ENCODE assay signal across 23 mouse cellular contexts in genomic region chr15:5155093-5155492, GRCm38 (mm10). TPM values are rescaled to one million over a fixed set of nuclear protein-coding genes. Genes with fewer than 3 reads are reported as not detected.
DNase-seq lines count a peak whose midpoint lies in the region; ATAC-seq and TF ChIP-seq lines count a peak whose summit lies in the region.
"Had no signal": no experiment of that assay in that cellular context is flagged by ENCODE, and none has a peak within 500 bp of the region (broad histone marks: within the 10 kb centered on the region; RNA-seq: fewer than 3 reads in every experiment).

No protein-coding gene starts in this region.

- no peak for TF ChIP-seq POLR2A in cerebellum, adult 2 months (IDR thresholded peaks at IDR 0.05; ENCODE audit: borderline replicate concordance, insufficient read depth, low read length)

- H3K36me3 ChIP-seq in kidney, embryonic 16.5 days (ENCODE audit: insufficient read depth, low read length), result 0 out of 2 replicates have a peak, but pooled peaks cover 4% of the 10 kb centered on the region
- H3K36me3 ChIP-seq in midbrain, embryonic 11.5 days (ENCODE audit: control insufficient read depth, insufficient read depth, low read length), result no peaks in the 10 kb centered on the region
- no peaks in the 10 kb centered on the region for H3K36me3 ChIP-seq in midbrain, embryonic 10.5 days
- peaks cover 8% of the 10 kb centered on the region; the same call in 1 of the 2 replicates for H3K36me3 ChIP-seq in liver, embryonic 13.5 days
- H3K36me3 ChIP-seq: embryonic facial prominence, embryonic 10.5 days; hindbrain, embryonic 15.5 days; midbrain, embryonic 15.5 days; neural tube, embryonic 12.5 days had no signal

- no peak overlapping the region for H3K4me2 ChIP-seq in kidney, embryonic 16.5 days (replicated peaks; ENCODE audit: low read depth, low read length)
- no peak overlapping the region for H3K4me2 ChIP-seq in midbrain, embryonic 11.5 days
- H3K4me2 ChIP-seq in liver, embryonic 13.5 days, result peak overlapping the region; percentile 23; the same call in 1 of the 2 replicates
- H3K4me2 ChIP-seq: hindbrain, embryonic 15.5 days; limb, embryonic 13.5 days; midbrain, embryonic 15.5 days; neural tube, embryonic 12.5 days had no signal

- no peaks in the 10 kb centered on the region for H3K9me3 ChIP-seq in kidney, embryonic 16.5 days (ENCODE audit: low read length)
- no peaks in the 10 kb centered on the region for H3K9me3 ChIP-seq in midbrain, embryonic 11.5 days (ENCODE audit: control insufficient read depth, low read length)
- no peaks in the 10 kb centered on the region for H3K9me3 ChIP-seq in midbrain, embryonic 10.5 days (replicated peaks)
- H3K9me3 ChIP-seq in liver, embryonic 13.5 days (replicated peaks), result no peaks in the 10 kb centered on the region
- H3K9me3 ChIP-seq: embryonic facial prominence, embryonic 10.5 days; hindbrain, embryonic 15.5 days; limb, embryonic 13.5 days; megakaryocyte, embryonic 14.5 days; midbrain, embryonic 15.5 days; neural tube, embryonic 12.5 days had no signal

- no peak for DNase-seq in kidney, adult 11 months
- DNase-seq in midbrain, embryonic 11.5 days (ENCODE audit: low spot score, missing footprints), result peak; percentile 65
- no peak for DNase-seq in midbrain, embryonic 10.5 days (ENCODE audit: low spot score)
- DNase-seq in liver, embryonic 13.5 days, result no peak
- DNase-seq in cerebellum, adult 9-10 months, result no peak
- DNase-seq in cerebellum, adult 2 months, result no peak
- DNase-seq: adrenal gland, adult 2 months; B cell, adult 2 months; cerebellum, adult 8-10 months; gastrocnemius, postnatal 36 days; heart, postnatal 4 days; kidney, postnatal 25 days; lung, postnatal 10 days; right cerebral cortex, postnatal 14 days had no signal

- peaks cover 21% of the 10 kb centered on the region for H3K4me1 ChIP-seq in kidney, embryonic 16.5 days (ENCODE audit: insufficient read depth, low read length)
- H3K4me1 ChIP-seq in midbrain, embryonic 11.5 days (ENCODE audit: control insufficient read depth, insufficient read depth, low read length), result no peaks in the 10 kb centered on the region
- H3K4me1 ChIP-seq in midbrain, embryonic 10.5 days, result no peaks in the 10 kb centered on the region
- H3K4me1 ChIP-seq in liver, embryonic 13.5 days (replicated peaks), result peaks cover 78% of the 10 kb centered on the region
- H3K4me1 ChIP-seq in cerebellum, adult 2 months (ENCODE audit: control insufficient read depth, insufficient read depth, low read length), result no peaks in the 10 kb centered on the region; the same call in 1 of the 2 replicates

- no peak for TF ChIP-seq CTCF in cerebellum, adult 2 months (IDR thresholded peaks at IDR 0.05; ENCODE audit: borderline replicate concordance, insufficient read depth, low read depth, low read length)

- 62% methylated on average over 5 of the region's 5 CpGs for WGBS in kidney, embryonic 16.5 days
- WGBS in midbrain, embryonic 11.5 days, result 84% methylated on average over 5 of the region's 5 CpGs
- 83% methylated on average over 5 of the region's 5 CpGs for WGBS in midbrain, embryonic 10.5 days
- 69% methylated on average over 5 of the region's 5 CpGs for WGBS in liver, embryonic 13.5 days (ENCODE audit: insufficient replicate concordance)
- 36% methylated on average over 5 of the region's 5 CpGs for WGBS in cerebellum, adult 2 months

- peak; percentile 15; the same call in 1 of the 2 replicates for ATAC-seq in kidney, embryonic 16.5 days (ENCODE audit: low FRiP score, low TSS enrichment)
- no peak for ATAC-seq in midbrain, embryonic 11.5 days (ENCODE audit: low FRiP score)
- 0 out of 2 replicates have a peak, but pooled peaks have one; percentile 6 for ATAC-seq in liver, embryonic 13.5 days (ENCODE audit: low read depth)
- ATAC-seq: forebrain, embryonic 16.5 days; midbrain, embryonic 15.5 days had no signal

- H3K9ac ChIP-seq in kidney, embryonic 16.5 days (replicated peaks; ENCODE audit: low read length), result no peak overlapping the region
- H3K9ac ChIP-seq in midbrain, embryonic 11.5 days (ENCODE audit: low read length), result no peak overlapping the region
- no peak overlapping the region for H3K9ac ChIP-seq in liver, embryonic 13.5 days
- H3K9ac ChIP-seq: hindbrain, embryonic 15.5 days; limb, embryonic 13.5 days; midbrain, embryonic 15.5 days; neural tube, embryonic 12.5 days had no signal

- H3K27ac ChIP-seq in kidney, embryonic 16.5 days (ENCODE audit: low read length), result no peak overlapping the region
- no peak overlapping the region for H3K27ac ChIP-seq in midbrain, embryonic 11.5 days (ENCODE audit: low read depth, low read length)
- H3K27ac ChIP-seq in midbrain, embryonic 10.5 days (replicated peaks), result no peak overlapping the region
- peak overlapping the region; percentile 67 for H3K27ac ChIP-seq in liver, embryonic 13.5 days
- H3K27ac ChIP-seq in cerebellum, adult 2 months (ENCODE audit: insufficient read depth, low read length), result no peak overlapping the region
- H3K27ac ChIP-seq: embryonic facial prominence, embryonic 10.5 days; hindbrain, embryonic 15.5 days; limb, embryonic 13.5 days; midbrain, embryonic 15.5 days; neural tube, embryonic 12.5 days had no signal

- H3K4me3 ChIP-seq in kidney, embryonic 16.5 days (ENCODE audit: low read length), result no peak overlapping the region
- H3K4me3 ChIP-seq in midbrain, embryonic 11.5 days (ENCODE audit: low read depth, low read length), result no peak overlapping the region
- H3K4me3 ChIP-seq in midbrain, embryonic 10.5 days, result no peak overlapping the region
- H3K4me3 ChIP-seq in liver, embryonic 13.5 days (replicated peaks), result no peak overlapping the region
- no peak overlapping the region for H3K4me3 ChIP-seq in cerebellum, adult 2 months (replicated peaks; ENCODE audit: insufficient read depth, low read depth, low read length)
- H3K4me3 ChIP-seq: embryonic facial prominence, embryonic 10.5 days; hindbrain, embryonic 15.5 days; limb, embryonic 13.5 days; megakaryocyte, embryonic 14.5 days; midbrain, embryonic 15.5 days; neural tube, embryonic 12.5 days had no signal

- no peaks in the 10 kb centered on the region for H3K27me3 ChIP-seq in kidney, embryonic 16.5 days (ENCODE audit: insufficient read depth, low read length)
- no peaks in the 10 kb centered on the region for H3K27me3 ChIP-seq in midbrain, embryonic 11.5 days (ENCODE audit: control insufficient read depth, insufficient read depth, low read length)
- H3K27me3 ChIP-seq in midbrain, embryonic 10.5 days (ENCODE audit: low read depth, poor library complexity, severe bottlenecking), result no peaks in the 10 kb centered on the region
- no peaks in the 10 kb centered on the region for H3K27me3 ChIP-seq in liver, embryonic 13.5 days
- no peaks in the 10 kb centered on the region for H3K27me3 ChIP-seq in cerebellum, adult 2 months (ENCODE audit: control insufficient read depth, insufficient read depth, low read length)
- H3K27me3 ChIP-seq: CH12.LX; hindbrain, embryonic 15.5 days; limb, embryonic 13.5 days; megakaryocyte, embryonic 14.5 days; midbrain, embryonic 15.5 days; neural tube, embryonic 12.5 days had no signal

RNA-seq across cellular contexts. Expression of gene Prkaa1, which starts 11.4 kb away (rescaled TPM):
- 22.4 and 24.7 TPM in 2 replicates for polyA plus RNA-seq in kidney, embryonic 16.5 days (2015; fragmentation: Nextera tagmentation; extraction: Ambion mirVana)
- polyA plus RNA-seq in midbrain, embryonic 11.5 days (2014; fragmentation: Nextera tagmentation; extraction: Ambion mirVana), result 20.0 and 20.3 TPM in 2 replicates
- 13.6 and 14.2 TPM in 2 replicates for polyA plus RNA-seq in midbrain, embryonic 10.5 days (2016; fragmentation: Nextera tagmentation; extraction: Ambion mirVana)
- 13.9 and 20.1 TPM in 2 replicates for polyA plus RNA-seq in liver, embryonic 13.5 days (2015; fragmentation: Nextera tagmentation; extraction: Ambion mirVana)
- polyA plus RNA-seq in cerebellum, adult 2 months (2012; rRNA removed), result 19.5 and 20.6 TPM in 2 replicates

RNA-seq across cellular contexts. Expression of gene Ttc33, which starts 30.2 kb away (rescaled TPM):
- polyA plus RNA-seq in kidney, embryonic 16.5 days (2015; fragmentation: Nextera tagmentation; extraction: Ambion mirVana), result 44.3 and 46.4 TPM in 2 replicates
- 53.6 and 55.0 TPM in 2 replicates for polyA plus RNA-seq in midbrain, embryonic 11.5 days (2014; fragmentation: Nextera tagmentation; extraction: Ambion mirVana)
- 37.3 and 41.3 TPM in 2 replicates for polyA plus RNA-seq in midbrain, embryonic 10.5 days (2016; fragmentation: Nextera tagmentation; extraction: Ambion mirVana)
- polyA plus RNA-seq in liver, embryonic 13.5 days (2015; fragmentation: Nextera tagmentation; extraction: Ambion mirVana), result 16.8 and 21.9 TPM in 2 replicates
- polyA plus RNA-seq in cerebellum, adult 2 months (2012; rRNA removed), result 55.4 and 59.6 TPM in 2 replicates

RNA-seq across cellular contexts. Expression of gene Rpl37, which starts 38.6 kb away (rescaled TPM):
- 410 and 416 TPM in 2 replicates for polyA plus RNA-seq in kidney, embryonic 16.5 days (2015; fragmentation: Nextera tagmentation; extraction: Ambion mirVana)
- polyA plus RNA-seq in midbrain, embryonic 11.5 days (2014; fragmentation: Nextera tagmentation; extraction: Ambion mirVana), result 475 and 516 TPM in 2 replicates
- 382 and 459 TPM in 2 replicates for polyA plus RNA-seq in midbrain, embryonic 10.5 days (2016; fragmentation: Nextera tagmentation; extraction: Ambion mirVana)
- polyA plus RNA-seq in liver, embryonic 13.5 days (2015; fragmentation: Nextera tagmentation; extraction: Ambion mirVana), result 482 and 499 TPM in 2 replicates
- polyA plus RNA-seq in cerebellum, adult 2 months (2012; rRNA removed), result 845 and 981 TPM in 2 replicates

RNA-seq across cellular contexts. Expression of gene Card6, which starts 46.8 kb away (rescaled TPM):
- polyA plus RNA-seq in kidney, embryonic 16.5 days (2015; fragmentation: Nextera tagmentation; extraction: Ambion mirVana), result 1.3 and 2.6 TPM in 2 replicates
- polyA plus RNA-seq in midbrain, embryonic 11.5 days (2014; fragmentation: Nextera tagmentation; extraction: Ambion mirVana), result 0.63 and 1.5 TPM in 2 replicates
- polyA plus RNA-seq in midbrain, embryonic 10.5 days (2016; fragmentation: Nextera tagmentation; extraction: Ambion mirVana), result 0.68 and 0.77 TPM in 2 replicates
- 0.41 and 0.98 TPM in 2 replicates for polyA plus RNA-seq in liver, embryonic 13.5 days (2015; fragmentation: Nextera tagmentation; extraction: Ambion mirVana)
- polyA plus RNA-seq in cerebellum, adult 2 months (2012; rRNA removed), result 0.59 and 0.70 TPM in 2 replicates
